Mouse (Mus musculus): ENCODE results near the gene Papolb.
A peak's percentile ranks its signal among the peaks of the same experiment; 100 is the strongest.

Papolb gene

DNA sequence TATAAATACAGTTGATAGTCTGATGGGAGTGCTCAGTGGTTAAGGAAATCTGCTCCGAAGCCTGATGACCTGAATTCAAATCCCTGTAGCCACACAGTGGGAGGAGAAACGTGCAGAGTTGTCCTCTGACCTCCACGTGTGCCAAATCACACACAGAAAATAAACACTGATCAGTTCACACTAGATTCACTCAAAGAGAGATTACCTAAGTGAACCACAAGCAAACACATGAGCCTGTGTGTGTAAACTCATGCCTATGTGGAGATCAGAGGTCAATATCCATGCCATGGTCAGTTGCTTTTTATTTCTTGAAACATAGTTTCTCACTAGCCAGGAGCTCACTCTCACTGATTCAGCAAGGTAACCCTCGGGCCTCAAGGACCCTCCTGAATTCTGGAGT lies 9.5 kb downstream of the Papolb start:
- no peak for DNase-seq (ENCODE audit: low spot score in 2 of 2)

GRCm38 (mm10) chr5:142518973-142519372 lies 10.9 kb downstream of the Papolb start:
- peak; percentile 16 to 28 for DNase-seq (ENCODE audit: low spot score in 2 of 2)

GRCm38 (mm10) chr5:142512112-142512511 lies 17.8 kb downstream of the Papolb start:
- DNase-seq (ENCODE audit: low spot score in 2 of 2) = peak in 1 of 2 experiments; percentile 39

DNA sequence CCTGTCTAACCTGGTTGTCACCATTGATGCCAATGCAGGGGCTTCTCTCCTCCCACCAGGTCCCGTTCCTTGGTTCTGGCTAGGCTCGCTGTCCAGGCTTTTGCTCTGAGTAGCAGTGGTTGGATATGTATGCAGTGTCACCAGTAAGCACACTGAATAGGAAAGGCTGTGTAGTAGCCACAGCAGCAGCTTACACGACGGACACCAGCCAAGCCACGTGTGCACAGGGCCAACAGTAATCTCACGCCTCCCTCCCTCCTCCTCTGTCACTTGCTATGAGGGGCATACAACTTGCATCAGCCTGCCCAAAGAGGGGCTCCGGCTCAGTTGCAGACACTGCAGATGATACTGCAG lies 19.8 kb downstream of the Papolb start:
- DNase-seq (ENCODE audit: low spot score in 2 of 2) = no peak

GRCm38 (mm10) chr5:142509141-142510060 lies 20.5 kb downstream of the Papolb start:
- no peak for DNase-seq (ENCODE audit: low spot score in 2 of 2)

GRCm38 (mm10) chr5:142505695-142506423 lies 24.0 kb downstream of the Papolb start:
- DNase-seq (ENCODE audit: low spot score in 2 of 2) = no peak

DNA sequence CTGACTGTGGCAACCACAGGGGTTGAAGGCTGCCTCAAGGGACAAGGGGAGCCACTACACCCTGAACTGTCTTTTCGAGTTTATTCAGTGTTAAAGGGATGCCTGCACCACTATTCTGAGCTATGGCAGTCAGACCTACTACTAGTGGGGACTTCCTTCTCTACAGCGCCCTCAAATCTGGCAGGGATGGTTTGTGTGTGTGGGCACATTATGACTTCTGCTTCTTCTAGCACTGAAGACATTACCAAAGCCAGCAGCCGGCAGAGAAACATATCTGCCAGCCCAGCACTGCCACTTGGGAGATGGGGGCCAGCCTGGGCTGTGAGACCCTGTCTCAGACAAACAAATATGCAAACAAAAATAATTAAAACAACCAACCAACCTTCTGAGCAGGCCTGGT lies 25.7 kb downstream of the Papolb start:
- no peak for DNase-seq (ENCODE audit: low spot score in 2 of 2)

DNA sequence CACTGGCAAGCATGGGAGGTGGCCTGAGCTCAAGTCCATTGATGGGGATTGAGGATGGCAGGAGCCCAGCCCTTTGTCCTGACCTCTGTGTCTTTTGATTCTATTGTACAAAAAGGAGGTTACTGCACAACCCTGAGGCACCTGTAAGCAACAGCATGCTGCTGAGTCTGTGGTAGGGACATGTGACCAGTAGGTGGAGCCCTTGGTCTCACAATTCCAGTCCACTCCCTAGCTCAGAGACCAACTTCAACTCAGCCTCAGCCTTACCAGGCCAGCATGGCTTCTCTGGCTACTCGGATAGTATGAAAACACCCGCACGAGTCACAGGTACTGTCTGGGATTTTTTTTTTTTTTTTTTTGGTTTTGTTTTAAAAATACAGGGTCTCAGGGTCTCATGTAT lies 27.5 kb downstream of the Papolb start:
- peak; percentile 81 to 84 for DNase-seq (ENCODE audit: low spot score in 2 of 2)

GRCm38 (mm10) chr5:142500918-142501317 lies 29.0 kb downstream of the Papolb start:
- no peak for DNase-seq (ENCODE audit: low spot score in 2 of 2)

GRCm38 (mm10) chr5:142498964-142499363 lies 30.9 kb downstream of the Papolb start:
- no peak for DNase-seq (ENCODE audit: low spot score in 2 of 2)

DNA sequence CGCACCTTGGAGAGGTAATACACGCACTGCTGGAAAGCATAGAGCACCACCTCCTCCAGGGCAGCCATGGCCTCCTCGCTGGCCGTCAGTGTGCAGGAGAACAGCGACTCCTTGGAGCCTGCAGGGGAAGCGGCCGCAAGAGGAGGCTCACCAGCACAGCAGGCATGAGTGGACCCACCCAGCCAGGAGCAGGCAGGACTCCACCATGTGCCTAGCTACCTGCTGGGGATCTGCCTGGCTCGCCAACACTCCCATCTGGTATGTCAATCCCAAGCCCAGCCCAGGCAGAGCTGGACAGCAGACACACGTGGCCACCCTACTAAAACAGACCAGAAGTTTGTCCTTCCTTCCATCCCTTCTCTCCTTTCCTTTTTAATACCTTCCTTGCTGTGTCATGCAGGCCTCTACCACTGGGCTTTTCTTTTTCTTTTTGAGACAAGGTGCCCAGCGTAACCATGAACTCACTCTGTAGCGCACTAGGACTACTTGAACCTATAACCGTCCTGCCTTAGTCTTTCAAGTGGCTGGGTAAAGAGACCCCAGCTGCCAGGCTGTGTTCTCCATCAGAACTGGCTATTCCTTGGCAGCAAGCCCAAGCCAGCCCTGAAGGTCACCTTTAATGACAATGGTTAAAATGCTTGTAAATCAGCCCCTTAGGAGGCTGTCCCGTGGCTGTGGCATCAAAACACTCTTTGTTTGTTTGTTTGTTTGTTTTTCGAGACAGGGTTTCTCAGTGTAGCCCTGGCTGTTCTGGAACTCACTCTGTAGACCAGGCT lies 34.4 kb downstream of the Papolb start:
- no peak for DNase-seq (ENCODE audit: low spot score in 2 of 2)

DNA sequence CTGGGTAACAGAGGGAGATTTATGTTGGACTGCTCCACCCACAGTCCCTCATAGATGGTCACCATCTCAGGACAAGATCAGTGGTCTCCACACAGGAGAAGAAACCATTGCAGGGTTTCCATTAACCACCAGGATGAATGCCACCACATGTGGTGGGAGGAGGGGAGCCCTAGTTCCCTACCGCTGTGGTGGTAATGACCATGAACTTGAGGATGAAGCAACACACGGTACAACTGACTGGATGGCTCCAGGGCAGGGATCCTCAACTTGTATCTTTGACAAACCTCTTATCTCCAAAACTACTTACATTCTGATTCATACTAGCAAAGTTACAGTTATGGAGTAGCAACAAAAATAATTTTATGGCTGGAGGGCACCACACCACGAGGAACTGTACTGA lies 36.6 kb downstream of the Papolb start:
- no peak for DNase-seq (ENCODE audit: low spot score in 2 of 2)

DNA sequence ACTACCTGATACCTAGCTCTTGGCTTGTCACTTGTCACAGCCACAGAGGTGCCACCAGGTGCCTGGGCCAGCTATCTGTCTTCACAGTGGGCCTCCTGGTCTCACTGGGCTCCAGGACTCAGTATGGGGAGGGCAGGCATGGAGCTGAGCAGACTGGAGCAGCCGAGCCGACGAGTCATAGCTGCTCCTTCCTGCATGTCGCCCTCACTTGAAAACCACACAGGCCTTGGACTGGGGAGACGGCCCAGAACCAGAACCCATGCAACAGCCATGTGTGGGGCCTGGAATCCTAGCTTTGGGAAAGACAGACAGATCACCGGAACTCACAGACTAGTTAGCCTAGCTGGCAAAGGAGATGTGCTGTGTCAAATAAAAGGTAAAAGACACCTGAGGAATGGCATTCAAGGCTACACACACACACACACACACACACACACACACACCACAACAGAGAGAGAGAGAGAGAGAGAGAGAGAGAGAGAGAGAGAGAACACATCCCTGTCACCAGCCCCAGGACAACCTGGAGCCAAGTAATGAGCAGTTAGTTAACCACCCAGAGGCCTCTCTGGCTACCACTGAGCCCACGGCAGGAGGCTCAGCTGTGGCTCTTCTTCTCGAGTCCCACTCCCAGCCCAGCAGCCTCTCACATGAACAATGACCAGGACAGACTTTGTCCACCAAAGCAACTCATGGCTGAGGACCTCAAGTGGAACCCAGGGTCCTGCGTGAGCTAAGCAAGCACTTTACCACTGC lies 39.7 kb downstream of the Papolb start:
- no peak for DNase-seq (ENCODE audit: low spot score in 2 of 2)

GRCm38 (mm10) chr5:142486654-142487053 lies 43.2 kb downstream of the Papolb start:
- DNase-seq (ENCODE audit: low spot score in 2 of 2) = no peak

DNA sequence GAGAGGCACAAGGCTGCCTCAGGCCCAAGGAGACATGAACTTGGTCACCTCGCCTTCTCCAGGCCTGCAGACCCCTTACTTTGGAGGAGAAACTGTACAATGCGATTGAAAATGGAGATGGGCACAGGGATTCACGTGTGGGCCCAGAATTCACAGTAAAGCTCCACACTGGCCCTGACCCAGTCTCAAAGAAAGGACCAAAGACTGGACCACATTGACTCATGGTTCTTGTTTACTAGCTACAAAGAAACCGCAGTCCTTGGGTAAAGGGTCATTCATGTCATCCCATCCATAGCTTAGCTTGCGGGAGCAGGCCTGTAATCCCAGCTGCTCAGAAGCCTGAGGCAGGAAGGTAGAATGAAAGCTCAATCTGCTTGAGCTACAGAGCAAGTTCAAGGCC lies 46.3 kb downstream of the Papolb start:
- DNase-seq (ENCODE audit: low spot score in 2 of 2) = no peak

- DNase-seq (ENCODE audit: low spot score in 2 of 2) = no peak
Observed at GRCm38 (mm10) chr5:142482512-142482911, 47.4 kb downstream of the Papolb start.

GRCm38 (mm10) chr5:142478829-142479435 lies 50.9 kb downstream of the Papolb start:
- peak; percentile 72 to 79 for DNase-seq (ENCODE audit: low spot score in 2 of 2)

DNA sequence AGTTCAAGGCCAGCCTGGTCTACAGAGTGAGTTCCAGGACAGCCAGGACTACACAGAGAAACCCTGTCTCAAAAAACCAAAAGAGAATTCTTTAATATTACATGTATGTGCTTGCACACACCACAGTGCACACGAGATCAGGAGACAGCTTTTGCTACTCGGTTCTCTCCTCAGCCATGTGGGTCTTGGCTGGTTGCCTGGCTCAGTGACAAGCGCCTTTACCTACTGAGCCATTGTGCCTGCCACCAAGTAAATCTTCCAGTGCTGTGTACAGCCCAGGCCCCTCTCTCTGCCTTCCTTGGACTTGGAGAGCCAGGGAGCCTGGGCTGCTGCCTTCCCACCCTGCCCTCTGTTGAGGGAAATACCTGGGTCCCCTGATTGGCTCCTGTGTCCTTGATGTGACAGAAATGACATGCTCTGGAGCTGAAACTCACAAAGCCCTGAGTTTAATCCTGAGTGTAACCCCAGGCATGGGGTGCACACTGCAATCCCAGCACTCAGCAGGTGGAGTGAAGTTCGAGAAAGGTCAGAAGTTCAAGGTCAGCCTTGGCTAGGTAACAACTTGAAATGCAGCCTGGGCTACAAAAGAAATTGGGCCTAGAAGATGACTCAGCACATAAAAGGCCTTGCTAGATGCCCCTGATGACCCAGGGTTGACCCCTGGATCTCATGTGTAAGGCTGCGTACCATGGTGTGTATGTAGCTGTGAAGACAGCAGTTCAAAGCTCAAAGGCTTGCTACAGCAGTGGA lies 51.8 kb downstream of the Papolb start:
- DNase-seq (ENCODE audit: low spot score in 2 of 2) = no peak

- no peak for DNase-seq (ENCODE audit: low spot score in 2 of 2)
Observed at GRCm38 (mm10) chr5:142477346-142477745, 52.5 kb downstream of the Papolb start.

Data from right cerebral cortex, postnatal 36 days (tissue).